Mouse (Mus musculus) heart, postnatal 0 days (tissue): ENCODE data around the gene Drg1. TPM values are rescaled to one million over a fixed set of nuclear protein-coding genes. Genes with fewer than 3 reads are reported as not detected.

Experiments
- ATAC-seq: fragments of 200-750 bp; cut with Nextera tagmentation; 2 replicates; pipeline ENCODE4 v1.8.0; 2017; ENCODE audit warnings: low read depth, moderate number of reproducible peaks, moderate library complexity; ENCODE audit not compliant: insufficient read depth
- DNase-seq: peaks from one replicate; pipeline ENCODE4 v3.0.0-alpha.2; 2016; ENCODE audit warnings: low spot score
- H3K27ac ChIP-seq: fragments of 300-500 bp; sonication (generic); 2 replicates; pipeline ENCODE4 v1.5.1; 2014; ENCODE audit warnings: low read depth, mild to moderate bottlenecking
- H3K27me3 ChIP-seq: fragments of 300-500 bp; sonication (generic); 2 replicates; pipeline ENCODE4 v1.6.1; 2014; ENCODE audit warnings: low read length, mixed read lengths; ENCODE audit not compliant: control insufficient read depth, insufficient read depth
- H3K36me3 ChIP-seq: fragments of 300-500 bp; sonication (generic); replicated peaks from 2 replicates; pipeline ENCODE4 v1.6.1; 2014; ENCODE audit warnings: low read length, mixed read lengths; ENCODE audit not compliant: control insufficient read depth, insufficient read depth
- H3K4me1 ChIP-seq: fragments of 300-500 bp; sonication (generic); 2 replicates; pipeline ENCODE4 v1.6.1; 2014; ENCODE audit warnings: antibody characterized with exemption; ENCODE audit not compliant: control insufficient read depth, insufficient read depth
- H3K4me2 ChIP-seq: fragments of 300-500 bp; sonication (generic); 2 replicates; pipeline ENCODE4 v1.6.1; 2014; ENCODE audit warnings: low read depth, mild to moderate bottlenecking, low read length, moderate library complexity
- H3K4me3 ChIP-seq: fragments of 300-500 bp; sonication (generic); 2 replicates; pipeline ENCODE4 v1.5.1; 2014; ENCODE audit warnings: low read depth, low read length
- H3K9ac ChIP-seq: fragments of 300-500 bp; sonication (generic); replicated peaks from 2 replicates; pipeline ENCODE4 v1.6.1; 2014; ENCODE audit warnings: low read depth, low read length, mixed read lengths
- H3K9me3 ChIP-seq: fragments of 300-500 bp; sonication (generic); replicated peaks from 2 replicates; pipeline ENCODE4 v1.6.1; 2016; ENCODE audit warnings: low read length; ENCODE audit not compliant: control insufficient read depth
- CTCF ChIP-seq: IDR thresholded peaks from 2 replicates; pipeline ENCODE4 v1.5.1; 2016; ENCODE audit warnings: antibody characterized with exemption, control low read depth, low read depth
- EP300 ChIP-seq: IDR thresholded peaks from 2 replicates; pipeline ENCODE4 v1.6.1; 2016; ENCODE audit warnings: antibody characterized with exemption, low read depth
- WGBS: fragments of 180-500 bp; shearing (Covaris S2); extraction: QIAGEN DNeasy Blood & Tissue Kit; methylation state at CpG from one replicate; pipeline ENCODE4 v1.1.7; 2014; 5-methylcytosine and 5-hydroxymethylcytosine counted together
- polyA plus RNA-seq: library from polyadenylated mRNA; unstranded; fragments of >200 nt; fragmentation: Nextera tagmentation; extraction: Ambion mirVana; gene quantifications from 2 replicates; pipeline ENCODE4 v1.2.1, GENCODE M21; 2015
- total RNA-seq: library from RNA; depleted of rRNA; stranded (reverse); fragments of >200 nt; gene quantifications from 2 replicates; pipeline ENCODE4 v1.2.3, GENCODE M21; 2014; ENCODE audit warnings: low replicate concordance

Gene Drg1
- total and polyA plus RNA-seq, 2 experiments from 2014 or later, result 55.1 to 128 TPM

DNA sequence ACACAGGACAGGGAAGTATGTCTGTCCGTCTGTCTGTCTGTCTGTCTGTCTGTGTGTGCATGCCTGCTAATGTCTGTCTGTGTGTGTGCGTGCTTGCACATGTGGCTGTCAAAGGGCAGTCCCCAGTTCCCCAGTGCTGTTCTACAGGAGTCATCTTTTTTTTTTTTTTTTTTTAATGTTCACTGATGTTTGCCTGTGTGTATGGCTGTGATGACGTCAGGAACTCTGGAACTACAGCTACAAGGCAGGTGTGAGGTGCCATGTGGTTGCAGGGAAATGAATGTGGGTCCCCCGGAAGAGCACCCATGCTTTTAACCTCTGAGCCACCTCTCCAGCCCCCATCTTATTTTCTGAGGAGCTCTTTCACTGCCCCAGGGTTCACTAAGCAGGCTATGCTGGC is 43.7 kb upstream of the Drg1 start:
- Histone ChIP-seq H3K9me3 (no peaks in the 10 kb centered on the region), H3K4me1 (0 out of 2 replicates have a peak, but pooled peaks cover 4% of the 10 kb centered on the region), H3K27me3 (no peaks in the 10 kb centered on the region), H3K4me3 (no peak overlapping the region), H3K27ac (peak overlapping the region; percentile 57; the same call in 1 of the 2 replicates), H3K9ac (no peak overlapping the region), H3K36me3 (peaks cover 67% of the 10 kb centered on the region), H3K4me2 (no peak overlapping the region)
- TF ChIP-seq CTCF, result no peak
- no peak for TF ChIP-seq EP300
- WGBS, result 84% methylated on average over 4 of the region's 4 CpGs
- DNase-seq (no peak), ATAC-seq (no peak)

DNA sequence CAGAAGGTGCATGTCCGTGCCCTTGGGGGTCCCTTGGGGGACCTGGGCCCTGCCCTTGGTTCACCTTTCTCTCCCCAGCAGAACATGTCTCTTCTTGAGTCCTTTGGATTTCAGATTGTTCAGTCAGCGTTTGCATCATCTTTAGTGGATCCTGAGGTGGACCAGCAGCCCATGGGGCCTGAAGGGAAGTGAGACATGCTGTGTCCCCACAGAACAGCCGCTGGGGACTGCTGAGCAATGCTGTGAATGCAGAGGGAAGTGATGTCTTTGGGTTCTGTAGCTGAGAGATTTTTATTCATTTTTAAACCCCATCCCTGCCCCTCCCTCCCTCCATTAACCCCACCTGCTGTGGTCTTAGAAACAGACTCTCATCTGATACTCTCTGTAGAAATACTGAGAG is 41.7 kb upstream of the Drg1 start:
- H3K4me2 ChIP-seq, result no peak overlapping the region
- no peaks in the 10 kb centered on the region for H3K9me3 ChIP-seq
- ATAC-seq (no peak), DNase-seq (no peak)
- H3K9ac ChIP-seq, result no peak overlapping the region
- H3K36me3 ChIP-seq, result peaks cover 86% of the 10 kb centered on the region
- no peak for TF ChIP-seq EP300
- TF ChIP-seq CTCF, result no peak
- no peak overlapping the region for H3K27ac ChIP-seq
- 80% methylated on average over 3 of the region's 3 CpGs for WGBS
- peaks cover 13% of the 10 kb centered on the region for H3K4me1 ChIP-seq
- H3K27me3 ChIP-seq, result no peaks in the 10 kb centered on the region
- no peak overlapping the region for H3K4me3 ChIP-seq

DNA sequence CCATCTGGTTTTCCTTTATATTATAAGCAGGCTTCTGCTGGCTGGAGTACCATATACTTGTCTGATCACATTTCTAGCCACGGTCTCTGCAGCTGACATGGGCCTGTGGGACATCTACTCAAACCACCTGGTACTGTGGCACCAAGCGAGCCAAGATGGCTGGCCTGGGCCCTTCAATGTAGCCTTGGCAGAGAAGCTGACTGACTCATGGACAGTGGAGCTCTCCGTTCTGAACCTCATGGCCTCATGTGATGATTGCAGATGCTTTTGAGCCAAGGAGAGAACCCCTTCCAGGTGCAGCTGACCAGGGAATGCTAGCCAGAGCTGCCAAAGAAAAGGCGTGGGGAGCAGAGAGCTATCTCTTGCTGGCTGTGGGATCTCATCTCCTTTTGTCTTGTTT is 39.6 kb upstream of the Drg1 start:
- Histone ChIP-seq H3K36me3 (peaks cover 92% of the 10 kb centered on the region), H3K4me3 (no peak overlapping the region), H3K9me3 (no peaks in the 10 kb centered on the region), H3K27me3 (no peaks in the 10 kb centered on the region), H3K4me2 (no peak overlapping the region), H3K27ac (no peak overlapping the region), H3K9ac (no peak overlapping the region), H3K4me1 (peaks cover 24% of the 10 kb centered on the region)
- DNase-seq (no peak), ATAC-seq (no peak)
- TF ChIP-seq CTCF (no peak), EP300 (no peak)
- WGBS, result 89% methylated on average over 4 of the region's 4 CpGs

DNA sequence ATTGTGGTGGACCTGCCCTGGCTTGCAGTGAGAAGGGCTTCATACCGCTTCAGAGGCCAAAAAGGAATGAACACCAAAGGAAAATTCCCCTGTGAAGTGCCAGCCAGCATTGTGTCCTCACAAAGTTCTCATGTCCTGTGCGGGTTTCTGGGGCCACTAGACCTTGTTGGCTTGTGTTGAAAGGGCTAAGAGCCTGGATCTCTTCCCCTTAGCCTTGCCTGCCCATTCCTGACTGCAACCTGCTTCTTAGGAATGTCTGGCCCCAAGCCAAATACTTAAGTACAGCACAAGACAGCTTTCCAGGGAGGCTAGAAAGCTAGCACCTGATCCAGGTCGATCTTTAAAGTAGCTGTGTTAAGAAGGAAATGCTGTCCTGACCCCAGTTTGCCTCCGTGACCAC is 36.6 kb upstream of the Drg1 start:
- Histone ChIP-seq H3K9me3 (no peaks in the 10 kb centered on the region), H3K4me2 (peak overlapping the region; percentile 8; the same call in 1 of the 2 replicates), H3K4me3 (no peak overlapping the region), H3K36me3 (peaks cover 93% of the 10 kb centered on the region), H3K27me3 (no peaks in the 10 kb centered on the region), H3K27ac (peak overlapping the region; percentile 70), H3K9ac (no peak overlapping the region), H3K4me1 (peaks cover 20% of the 10 kb centered on the region)
- 39% methylated on average over 4 of the region's 4 CpGs for WGBS
- DNase-seq (no peak), ATAC-seq (0 out of 2 replicates have a peak, but pooled peaks have one; percentile 27)
- TF ChIP-seq EP300 (no peak), CTCF (no peak)

DNA sequence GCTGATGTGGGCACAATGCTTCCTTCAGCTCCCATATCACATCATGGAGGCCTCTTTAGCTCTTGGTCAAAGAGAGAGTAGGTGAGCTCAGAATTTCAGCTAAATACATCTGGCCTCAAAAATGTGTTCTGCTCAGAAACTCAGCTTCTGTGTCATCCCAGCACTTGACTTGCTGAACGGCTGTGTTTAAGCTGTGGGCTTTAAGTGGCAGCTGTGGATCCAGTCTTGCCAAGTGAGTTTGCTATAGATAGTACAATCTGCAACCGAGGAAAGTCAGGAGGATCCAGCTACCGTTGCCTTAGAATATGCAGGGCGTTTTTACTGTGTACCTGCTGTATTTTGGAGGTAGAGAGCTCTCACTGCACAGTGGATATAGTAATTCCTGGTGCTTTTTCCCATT is 36.2 kb upstream of the Drg1 start:
- WGBS, result 40% methylated on average over 4 of the region's 4 CpGs
- peak overlapping the region; percentile 70 for H3K27ac ChIP-seq
- ATAC-seq, result no peak
- TF ChIP-seq EP300, result no peak
- TF ChIP-seq CTCF, result no peak
- H3K36me3 ChIP-seq, result peaks cover 93% of the 10 kb centered on the region
- no peaks in the 10 kb centered on the region for H3K27me3 ChIP-seq
- peak overlapping the region; percentile 8; the same call in 1 of the 2 replicates for H3K4me2 ChIP-seq
- no peak for DNase-seq
- H3K4me1 ChIP-seq, result peaks cover 20% of the 10 kb centered on the region
- no peak overlapping the region for H3K9ac ChIP-seq
- H3K4me3 ChIP-seq, result no peak overlapping the region
- no peaks in the 10 kb centered on the region for H3K9me3 ChIP-seq

DNA sequence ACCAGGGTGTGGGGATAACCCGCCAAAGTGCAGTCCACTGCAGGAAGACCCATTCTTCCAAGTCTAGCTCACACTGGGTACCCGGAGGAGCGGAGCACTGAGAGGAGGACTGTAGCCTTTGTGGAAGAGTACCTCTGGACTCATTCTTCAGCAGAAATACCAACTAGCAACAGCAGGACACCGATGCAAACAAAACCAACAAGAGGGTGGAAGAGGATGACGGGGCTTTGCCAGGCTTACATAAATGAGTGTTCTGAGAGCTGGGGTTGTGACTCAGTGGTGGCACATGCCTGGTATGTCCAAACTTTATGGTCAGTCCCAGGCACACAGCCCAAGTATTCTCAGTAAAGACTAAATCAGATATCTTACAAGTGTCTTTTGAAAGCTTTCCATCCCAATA is 34.9 kb upstream of the Drg1 start:
- ATAC-seq, result no peak
- WGBS, result 87% methylated on average over 5 of the region's 5 CpGs
- no peak for TF ChIP-seq CTCF
- no peak for TF ChIP-seq EP300

More for the DNA sequence above, 34.9 kb upstream of the Drg1 start:
- Histone ChIP-seq H3K4me1 (peaks cover 20% of the 10 kb centered on the region), H3K27ac (no peak overlapping the region), H3K36me3 (peaks cover 92% of the 10 kb centered on the region), H3K4me2 (no peak overlapping the region), H3K4me3 (no peak overlapping the region), H3K9me3 (no peaks in the 10 kb centered on the region), H3K27me3 (no peaks in the 10 kb centered on the region), H3K9ac (no peak overlapping the region)
- DNase-seq, result no peak
